Comparison of ENCODE assay signal across 12 mouse cellular contexts in genomic region chr11:100628862-100629352, GRCm38 (mm10). TPM values are rescaled to one million over a fixed set of nuclear protein-coding genes. Genes with fewer than 3 reads are reported as not detected.
DNase-seq lines count a peak whose midpoint lies in the region; ATAC-seq and TF ChIP-seq lines count a peak whose summit lies in the region.
"Had no signal": no experiment of that assay in that cellular context is flagged by ENCODE, and none has a peak within 500 bp of the region (broad histone marks: within the 10 kb centered on the region; RNA-seq: fewer than 3 reads in every experiment).

No protein-coding gene starts in this region.

- DNase-seq in heart, postnatal 25 days (ENCODE audit: low spot score) = no peak
- DNase-seq in lung, postnatal 4 days = peak; percentile 32 to 80
- no peak for DNase-seq in lung, adult 2 months
- no peak for DNase-seq in hindbrain, embryonic 11.5 days (ENCODE audit: low spot score)
- DNase-seq in midbrain, embryonic 14.5 days = peak; percentile 40
- DNase-seq in adrenal gland, postnatal 36 days = no peak
- DNase-seq: heart, adult 18-20 months; thymus, postnatal 36 days had no signal

- H3K27me3 ChIP-seq in heart, embryonic 12.5 days (replicated peaks) = peaks cover 19% of the 10 kb centered on the region
- H3K27me3 ChIP-seq in hindbrain, embryonic 11.5 days (ENCODE audit: control insufficient read depth, insufficient read depth, low read length) = no peaks in the 10 kb centered on the region; the same call in 1 of the 2 replicates
- no peaks in the 10 kb centered on the region for H3K27me3 ChIP-seq in midbrain, embryonic 14.5 days (ENCODE audit: control insufficient read depth, insufficient read depth, low read length)
- H3K27me3 ChIP-seq: embryonic facial prominence, embryonic 15.5 days had no signal

- no peak overlapping the region for H3K27ac ChIP-seq in heart, embryonic 12.5 days (ENCODE audit: poor library complexity, severe bottlenecking)
- 0 out of 2 replicates have a peak overlapping the region, but pooled peaks have one; percentile 4 for H3K27ac ChIP-seq in hindbrain, embryonic 11.5 days (ENCODE audit: low read depth, low read length)
- peak overlapping the region; percentile 52 for H3K27ac ChIP-seq in midbrain, embryonic 14.5 days (replicated peaks; ENCODE audit: low read depth, low read length)
- H3K27ac ChIP-seq: embryonic facial prominence, embryonic 15.5 days; lung, embryonic 15.5 days had no signal

- ATAC-seq in heart, embryonic 12.5 days (ENCODE audit: insufficient number of reproducible peaks, low FRiP score) = no peak
- ATAC-seq in hindbrain, embryonic 11.5 days (ENCODE audit: low FRiP score) = no peak
- ATAC-seq in midbrain, embryonic 14.5 days (ENCODE audit: low FRiP score, low TSS enrichment) = no peak
- ATAC-seq: intestine, embryonic 16.5 days had no signal

- no peak overlapping the region for H3K4me2 ChIP-seq in heart, embryonic 12.5 days
- H3K4me2 ChIP-seq in hindbrain, embryonic 11.5 days (replicated peaks; ENCODE audit: low read depth, low read length) = no peak overlapping the region
- no peak overlapping the region for H3K4me2 ChIP-seq in midbrain, embryonic 14.5 days (ENCODE audit: low read length)
- H3K4me2 ChIP-seq: embryonic facial prominence, embryonic 15.5 days; lung, embryonic 15.5 days had no signal

- H3K9me3 ChIP-seq in heart, embryonic 12.5 days (replicated peaks) = no peaks in the 10 kb centered on the region
- H3K9me3 ChIP-seq in hindbrain, embryonic 11.5 days (ENCODE audit: control insufficient read depth, low read length) = no peaks in the 10 kb centered on the region
- H3K9me3 ChIP-seq in midbrain, embryonic 14.5 days (ENCODE audit: control insufficient read depth, low read length) = no peaks in the 10 kb centered on the region
- H3K9me3 ChIP-seq: embryonic facial prominence, embryonic 15.5 days; lung, embryonic 15.5 days had no signal

- intact Hi-C loops in heart, postnatal 25 days (cut with DNase I) = no loop called here

- WGBS in heart, embryonic 12.5 days = 68% methylated on average over 13 of the region's 13 CpGs
- WGBS in lung, adult 2 months = 37% methylated on average over 13 of the region's 13 CpGs
- WGBS in hindbrain, embryonic 11.5 days = 52% methylated on average over 13 of the region's 13 CpGs
- WGBS in midbrain, embryonic 14.5 days = 51% methylated on average over 13 of the region's 13 CpGs

- H3K36me3 ChIP-seq in heart, embryonic 12.5 days = peaks cover 30% of the 10 kb centered on the region
- 0 out of 2 replicates have a peak, but pooled peaks cover 3% of the 10 kb centered on the region for H3K36me3 ChIP-seq in hindbrain, embryonic 11.5 days (ENCODE audit: control insufficient read depth, insufficient read depth, low read length)
- H3K36me3 ChIP-seq in midbrain, embryonic 14.5 days (ENCODE audit: control insufficient read depth, insufficient read depth, low read length) = peaks cover 25% of the 10 kb centered on the region

- peaks cover 11% of the 10 kb centered on the region for H3K4me1 ChIP-seq in heart, embryonic 12.5 days (replicated peaks)
- H3K4me1 ChIP-seq in lung, adult 2 months (ENCODE audit: control insufficient read depth, insufficient read depth, low read length) = peaks cover 11% of the 10 kb centered on the region
- 0 out of 2 replicates have a peak, but pooled peaks cover 2% of the 10 kb centered on the region for H3K4me1 ChIP-seq in hindbrain, embryonic 11.5 days (replicated peaks; ENCODE audit: control insufficient read depth, insufficient read depth, low read length)
- peaks cover 7% of the 10 kb centered on the region for H3K4me1 ChIP-seq in midbrain, embryonic 14.5 days (ENCODE audit: control insufficient read depth, insufficient read depth, low read length)

- no peak overlapping the region for H3K4me3 ChIP-seq in heart, embryonic 12.5 days
- no peak overlapping the region for H3K4me3 ChIP-seq in lung, adult 2 months (replicated peaks; ENCODE audit: extremely low read depth, low read depth, low read length)
- H3K4me3 ChIP-seq in hindbrain, embryonic 11.5 days (ENCODE audit: low read depth, low read length) = no peak overlapping the region
- no peak overlapping the region for H3K4me3 ChIP-seq in midbrain, embryonic 14.5 days (replicated peaks; ENCODE audit: low read depth, low read length)
- H3K4me3 ChIP-seq: embryonic facial prominence, embryonic 15.5 days; lung, embryonic 15.5 days had no signal

- no peak for TF ChIP-seq POLR2A in lung, adult 2 months (IDR thresholded peaks at IDR 0.05; ENCODE audit: borderline replicate concordance, extremely low read depth, low read depth, low read length)

- TF ChIP-seq CTCF in lung, adult 2 months (IDR thresholded peaks at IDR 0.05; ENCODE audit: insufficient read depth, low read length) = no peak

- peak overlapping the region; percentile 23; the same call in 1 of the 2 replicates for H3K9ac ChIP-seq in heart, embryonic 12.5 days
- H3K9ac ChIP-seq in hindbrain, embryonic 11.5 days (ENCODE audit: low read depth, low read length) = no peak overlapping the region
- H3K9ac ChIP-seq in midbrain, embryonic 14.5 days (replicated peaks; ENCODE audit: low read length) = no peak overlapping the region; the same call in 1 of the 2 replicates
- H3K9ac ChIP-seq: embryonic facial prominence, embryonic 15.5 days; lung, embryonic 15.5 days had no signal

RNA-seq across cellular contexts. Expression of gene Dnajc7, which starts 8.9 kb away (rescaled TPM):
- 207 and 213 TPM in 2 replicates for polyA plus RNA-seq in heart, embryonic 12.5 days (2016; fragmentation: Nextera tagmentation; extraction: Ambion mirVana)
- 100 to 1,000 TPM; 121 to 124 TPM for total RNA-seq in heart, postnatal 25 days (2021)
- polyA plus RNA-seq in lung, adult 2 months (2012; rRNA removed) = 29.8 and 56.5 TPM in 2 replicates
- 95.3 and 105 TPM in 2 replicates for polyA plus RNA-seq in hindbrain, embryonic 11.5 days (2014; fragmentation: Nextera tagmentation; extraction: Ambion mirVana)
- polyA plus RNA-seq in midbrain, embryonic 14.5 days (2014; fragmentation: Nextera tagmentation; extraction: Ambion mirVana) = 93.7 and 108 TPM in 2 replicates
- 100 to 1,000 TPM; 207 to 222 TPM for total RNA-seq in adrenal gland, postnatal 36 days (2021)

RNA-seq across cellular contexts. Expression of gene Nkiras2, which starts 9.9 kb away (rescaled TPM):
- polyA plus RNA-seq in heart, embryonic 12.5 days (2016; fragmentation: Nextera tagmentation; extraction: Ambion mirVana) = 59.7 and 60.7 TPM in 2 replicates
- 10 to 100 TPM; 57.3 to 58.0 TPM for total RNA-seq in heart, postnatal 25 days (2021)
- 59.4 and 84.5 TPM in 2 replicates for polyA plus RNA-seq in lung, adult 2 months (2012; rRNA removed)
- polyA plus RNA-seq in hindbrain, embryonic 11.5 days (2014; fragmentation: Nextera tagmentation; extraction: Ambion mirVana) = 108 and 109 TPM in 2 replicates
- 125 and 129 TPM in 2 replicates for polyA plus RNA-seq in midbrain, embryonic 14.5 days (2014; fragmentation: Nextera tagmentation; extraction: Ambion mirVana)
- 10 to 100 TPM; 32.9 to 43.6 TPM for total RNA-seq in adrenal gland, postnatal 36 days (2021)

RNA-seq across cellular contexts. Expression of gene Cnp, which starts 54.2 kb away (rescaled TPM):
- 21.6 and 22.1 TPM in 2 replicates for polyA plus RNA-seq in heart, embryonic 12.5 days (2016; fragmentation: Nextera tagmentation; extraction: Ambion mirVana)
- 1 to 10 TPM; 5.4 to 7.3 TPM for total RNA-seq in heart, postnatal 25 days (2021)
- 27.5 and 29.9 TPM in 2 replicates for polyA plus RNA-seq in lung, adult 2 months (2012; rRNA removed)
- 17.4 and 17.8 TPM in 2 replicates for polyA plus RNA-seq in hindbrain, embryonic 11.5 days (2014; fragmentation: Nextera tagmentation; extraction: Ambion mirVana)
- polyA plus RNA-seq in midbrain, embryonic 14.5 days (2014; fragmentation: Nextera tagmentation; extraction: Ambion mirVana) = 24.8 and 28.7 TPM in 2 replicates
- 10 to 100 TPM; 46.5 to 60.7 TPM for total RNA-seq in adrenal gland, postnatal 36 days (2021)

Comparison
In these comparisons a context has a peak if more than half of its experiments do, and no peak if none do; other contexts are left out.
1. DNase-seq: peak in lung, postnatal 4 days (2 of 2) and midbrain, embryonic 14.5 days (single experiment); none in heart, postnatal 25 days (single experiment), lung, adult 2 months (single experiment), hindbrain, embryonic 11.5 days (single experiment) and adrenal gland, postnatal 36 days (0 of 2).